Mouse (Mus musculus): ENCODE data around the gene Khsrp.

- TF ChIP-seq POLR2A (IDR thresholded peaks at IDR 0.05; ENCODE audit: control insufficient read depth in 1 of 2, insufficient read depth in 1 of 2, low read depth in 1 of 2, low read length in 2 of 2, poor library complexity in 1 of 2) (no peak), SIN3A (IDR thresholded peaks at IDR 0.05; ENCODE audit: low read length) (no peak), EP300 (IDR thresholded peaks at IDR 0.05; ENCODE audit: low read depth in 1 of 2, low read length in 2 of 2) (no peak), NELFE (IDR thresholded peaks at IDR 0.05; ENCODE audit: low read depth, low read length) (no peak), CHD1 (IDR thresholded peaks at IDR 0.05; ENCODE audit: low read depth, low read length) (no peak), ZC3H11A (IDR thresholded peaks at IDR 0.05; ENCODE audit: low read depth, low read length) (no peak), E2F4 (IDR thresholded peaks at IDR 0.05; ENCODE audit: borderline replicate concordance, low read depth, low read length) (no peak), NRF1 (IDR thresholded peaks at IDR 0.05; ENCODE audit: insufficient read depth, low read depth, low read length, poor library complexity, severe bottlenecking) (no peak), ZNF384 (IDR thresholded peaks at IDR 0.05; ENCODE audit: low read depth, low read length) (no peak), CTCF (IDR thresholded peaks at IDR 0.05 in 2 of 3, conservative IDR thresholded peaks at IDR 0.05 in 1 of 3; ENCODE audit: control insufficient read depth in 1 of 3, insufficient read depth in 1 of 3, low read depth in 2 of 3, low read length in 3 of 3, poor library complexity in 1 of 3, severe bottlenecking in 1 of 3) (no peak), TBP (IDR thresholded peaks at IDR 0.05; ENCODE audit: low read depth, low read length) (no peak)
These were observed 29.7 kb upstream of the Khsrp start for GRCm38 (mm10) chr17:57061069-57061468.
